Mouse (Mus musculus) kidney, adult 2 months (tissue): ENCODE results near the gene Lrp5. TPM values are rescaled to one million over a fixed set of nuclear protein-coding genes. Genes with fewer than 3 reads are reported as not detected.

ENCODE experiments used
- DNase-seq: peaks from one replicate; pipeline ENCODE4 v3.0.0; 2021
- H3K27ac ChIP-seq: fragments of 200-500 bp; 2 replicates; pipeline ENCODE4 v1.5.1; 2012; ENCODE audit warnings: low read depth, low read length, control low read depth, inconsistent platforms; ENCODE audit not compliant: insufficient read depth
- H3K27me3 ChIP-seq: fragments of 200-500 bp; replicated peaks from 2 replicates; pipeline ENCODE4 v1.6.1; 2012; ENCODE audit warnings: mild to moderate bottlenecking, moderate library complexity, low read length, inconsistent platforms; ENCODE audit not compliant: control insufficient read depth, insufficient read depth
- H3K36me3 ChIP-seq: fragments of 200-500 bp; 2 replicates; pipeline ENCODE4 v1.6.1; 2012; ENCODE audit warnings: mild to moderate bottlenecking, moderate library complexity, low read length, inconsistent platforms; ENCODE audit not compliant: control insufficient read depth, insufficient read depth
- H3K4me1 ChIP-seq: fragments of 200-500 bp; 2 replicates; pipeline ENCODE4 v1.6.1; 2011; ENCODE audit warnings: low read length; ENCODE audit not compliant: control insufficient read depth, insufficient read depth
- H3K4me3 ChIP-seq: fragments of 200-500 bp; 2 replicates; pipeline ENCODE4 v1.5.1; 2011; ENCODE audit warnings: mild to moderate bottlenecking, low read depth, low read length, control low read depth; ENCODE audit not compliant: insufficient read depth
- CTCF ChIP-seq: fragments of 200-500 bp; conservative IDR thresholded peaks from 2 replicates; pipeline ENCODE4 v1.5.1; 2011; ENCODE audit warnings: low read depth, mild to moderate bottlenecking, control low read depth, low read length, moderate library complexity, mixed read lengths; ENCODE audit not compliant: insufficient read depth, insufficient read length
- POLR2A ChIP-seq: fragments of 200-500 bp; IDR thresholded peaks from one replicate; pipeline ENCODE4 v1.6.1; 2011; ENCODE audit warnings: low read depth, low read length, control low read depth
- whole genome bisulfite sequencing: fragments of 180-500 bp; shearing (Covaris S2); methylation state at CpG from one replicate; pipeline ENCODE4 v1.1.7; 2018; 5-methylcytosine and 5-hydroxymethylcytosine counted together
- polyA plus RNA-seq: library from polyadenylated mRNA; depleted of rRNA; stranded (reverse); fragments of >200 nt; gene quantifications from 2 replicates; pipeline ENCODE4 v1.2.3, GENCODE M21; 2012

The Lrp5 gene
- polyA plus RNA-seq, 1 experiment = 34.2 TPM

GRCm38 (mm10) chr19:3684414-3684813, 1.9 kb downstream of the Lrp5 start:
- no peak for DNase-seq
- no peak for TF ChIP-seq POLR2A
- TF ChIP-seq CTCF = no peak
- 62% methylated on average over 1 of the region's 1 CpGs for WGBS
- H3K4me1 ChIP-seq = peaks cover 42% of the 10 kb centered on the region
- no peaks in the 10 kb centered on the region for H3K36me3 ChIP-seq
- no peak overlapping the region for H3K4me3 ChIP-seq
- no peak overlapping the region for H3K27ac ChIP-seq
- no peaks in the 10 kb centered on the region for H3K27me3 ChIP-seq

- 6% methylated on average over 13 of the region's 13 CpGs for WGBS
- Histone ChIP-seq H3K4me1 (peaks cover 33% of the 10 kb centered on the region), H3K27ac (peak overlapping the region; percentile 54), H3K27me3 (no peaks in the 10 kb centered on the region), H3K36me3 (no peaks in the 10 kb centered on the region), H3K4me3 (no peak overlapping the region)
- peak; percentile 94 for DNase-seq
- no peak for TF ChIP-seq POLR2A
- no peak for TF ChIP-seq CTCF
These were observed 4.9 kb downstream of the Lrp5 start for GRCm38 (mm10) chr19:3681310-3681934.

DNA sequence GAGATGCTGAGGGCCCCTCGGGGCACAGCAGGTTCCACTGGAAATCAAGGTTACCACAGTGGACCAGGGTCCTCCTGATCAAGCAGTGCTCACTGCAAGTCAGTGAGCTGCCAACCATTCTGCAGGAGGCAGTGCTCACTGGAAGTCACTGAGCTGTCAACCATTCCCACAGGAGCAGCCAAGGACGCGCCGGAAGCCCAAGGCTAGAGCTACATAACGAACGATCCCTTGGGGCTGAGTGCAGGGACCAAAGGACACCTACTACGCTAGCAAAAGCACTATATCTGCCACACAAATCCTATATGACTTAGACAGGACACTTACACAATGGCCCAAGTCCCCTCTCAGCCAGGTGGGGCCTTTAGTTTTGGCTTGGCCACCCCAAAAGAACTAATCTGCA, 5.6 kb downstream of the Lrp5 start:
- Histone ChIP-seq H3K4me1 (peaks cover 33% of the 10 kb centered on the region), H3K4me3 (no peak overlapping the region), H3K36me3 (no peaks in the 10 kb centered on the region), H3K27ac (peak overlapping the region; percentile 54), H3K27me3 (no peaks in the 10 kb centered on the region)
- peak; percentile 74 for DNase-seq
- TF ChIP-seq POLR2A (no peak), CTCF (no peak)
- 41% methylated on average over 7 of the region's 7 CpGs for WGBS

DNA sequence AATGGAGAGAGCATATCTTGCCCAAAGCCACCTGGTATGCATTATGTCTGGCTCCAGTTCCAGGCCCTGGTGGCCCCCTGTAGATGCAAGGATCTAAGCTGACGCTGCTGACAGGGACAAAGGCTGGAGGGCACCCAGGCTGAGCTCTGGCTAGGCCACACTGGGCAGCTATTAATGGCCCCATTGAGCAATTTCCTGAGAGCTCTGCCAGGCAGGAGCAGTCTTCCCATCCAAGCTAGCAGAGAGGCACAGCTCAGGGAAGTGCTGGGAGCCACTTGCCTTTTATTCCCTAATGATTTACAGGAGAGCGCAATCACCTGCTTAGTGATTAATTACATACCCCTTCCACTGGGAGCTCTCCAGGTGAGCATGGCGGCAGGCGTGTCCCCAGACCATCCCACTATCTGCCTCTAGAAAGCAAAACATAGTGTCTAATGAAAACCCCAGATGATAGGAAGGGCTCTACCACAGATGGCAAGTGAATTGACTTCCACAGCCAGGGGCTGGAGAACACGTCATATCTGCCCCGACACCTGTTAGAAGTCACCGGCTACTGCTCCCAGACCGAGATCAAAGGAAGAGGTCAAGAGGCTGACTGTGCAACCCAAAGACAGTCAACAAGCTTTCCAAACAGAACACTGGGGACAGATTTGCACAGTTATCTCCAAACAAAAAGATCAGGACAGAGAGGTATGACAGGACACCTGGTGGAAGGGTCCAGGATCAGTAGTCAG, 12.1 kb downstream of the Lrp5 start:
- TF ChIP-seq CTCF (no peak; the same call in 1 of the 2 replicates), POLR2A (no peak)
- H3K36me3 ChIP-seq = no peaks in the 10 kb centered on the region
- no peak overlapping the region for H3K4me3 ChIP-seq
- H3K27me3 ChIP-seq = no peaks in the 10 kb centered on the region
- peak; percentile 84 for DNase-seq
- peak overlapping the region; percentile 48; the same call in 1 of the 2 replicates for H3K27ac ChIP-seq
- WGBS = 25% methylated on average over 8 of the region's 8 CpGs
- H3K4me1 ChIP-seq = peaks cover 13% of the 10 kb centered on the region

DNA sequence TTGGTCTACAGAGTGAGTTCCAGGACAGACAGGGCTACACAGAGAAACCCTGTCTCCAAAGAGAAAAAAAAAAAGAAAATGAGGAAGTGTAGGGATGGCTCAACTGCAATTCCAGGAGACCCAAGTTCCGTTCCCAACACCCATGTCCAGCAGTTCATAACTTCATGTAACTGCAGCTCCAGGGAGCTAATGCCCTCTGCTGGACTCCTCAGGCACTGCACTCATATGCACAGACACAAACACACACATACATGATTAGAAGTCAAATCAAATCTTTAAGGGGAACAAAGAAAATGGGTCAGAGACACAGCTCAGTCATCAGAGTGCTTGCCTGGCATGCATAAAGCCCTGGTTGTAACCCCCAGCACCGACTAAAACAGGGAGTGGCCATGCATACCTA, 13.2 kb downstream of the Lrp5 start:
- no peaks in the 10 kb centered on the region for H3K27me3 ChIP-seq
- no peak overlapping the region for H3K4me3 ChIP-seq
- DNase-seq = no peak
- peaks cover 16% of the 10 kb centered on the region for H3K4me1 ChIP-seq
- H3K36me3 ChIP-seq = no peaks in the 10 kb centered on the region
- no peak for TF ChIP-seq POLR2A
- TF ChIP-seq CTCF = peak; percentile 34; the same call in 1 of the 2 replicates
- 93% methylated on average over 2 of the region's 2 CpGs for WGBS
- no peak overlapping the region for H3K27ac ChIP-seq

DNA sequence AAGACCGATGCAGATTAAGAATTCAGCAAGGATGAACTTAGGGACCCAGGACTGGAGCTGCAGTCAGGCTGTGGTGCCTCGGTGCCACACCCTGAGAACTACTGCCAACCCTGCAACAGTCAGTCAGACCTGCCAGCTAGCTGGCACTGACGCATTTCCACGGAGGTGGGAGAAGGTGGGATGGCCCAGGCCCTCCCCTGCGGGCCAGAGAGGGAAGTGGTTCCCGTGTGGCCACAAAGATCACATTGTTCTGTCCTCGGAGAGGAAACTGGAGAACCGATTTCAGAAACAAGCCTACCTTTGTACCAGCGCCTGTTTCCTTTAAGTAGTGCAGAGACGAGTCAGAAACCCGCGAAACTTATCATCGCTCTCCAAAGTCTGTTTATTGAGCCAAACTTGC, 17.3 kb downstream of the Lrp5 start:
- H3K4me3 ChIP-seq = no peak overlapping the region
- DNase-seq = peak; percentile 71
- H3K36me3 ChIP-seq = no peaks in the 10 kb centered on the region
- peaks cover 38% of the 10 kb centered on the region for H3K4me1 ChIP-seq
- H3K27me3 ChIP-seq = no peaks in the 10 kb centered on the region
- 48% methylated on average over 13 of the region's 13 CpGs for WGBS
- H3K27ac ChIP-seq = peak overlapping the region; percentile 71
- TF ChIP-seq CTCF (no peak), POLR2A (no peak)

DNA sequence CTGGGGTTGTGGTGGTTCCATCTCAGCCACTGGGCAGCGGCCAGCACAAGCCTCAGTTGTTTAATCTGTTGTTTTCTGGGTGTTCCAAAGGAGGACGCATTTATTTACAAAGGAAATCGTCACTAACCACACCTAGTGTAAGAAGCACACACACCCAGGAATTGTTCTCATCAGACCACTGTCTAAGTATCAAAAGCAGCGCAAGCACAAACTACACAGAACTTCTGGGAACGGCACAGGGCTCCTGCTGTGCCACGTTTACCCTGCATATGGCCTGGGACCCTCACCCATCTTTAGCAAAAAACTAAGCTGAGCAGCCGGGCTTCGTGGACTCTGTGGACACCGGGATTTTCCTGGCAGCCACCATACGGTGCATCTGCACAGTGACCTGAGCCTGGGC, 17.8 kb downstream of the Lrp5 start:
- DNase-seq = no peak
- 77% methylated on average over 10 of the region's 10 CpGs for WGBS
- H3K27me3 ChIP-seq = no peaks in the 10 kb centered on the region
- H3K4me1 ChIP-seq = peaks cover 33% of the 10 kb centered on the region
- no peak for TF ChIP-seq POLR2A
- TF ChIP-seq CTCF = no peak
- no peak overlapping the region for H3K4me3 ChIP-seq
- H3K36me3 ChIP-seq = no peaks in the 10 kb centered on the region
- peak overlapping the region; percentile 71 for H3K27ac ChIP-seq
